Mouse (Mus musculus) frontal cortex, adult 2 months (tissue): ENCODE data around the gene Dync2h1. TPM values are rescaled to one million over a fixed set of nuclear protein-coding genes. Genes with fewer than 3 reads are reported as not detected.
"Not testable (repeated sequence)": the region's sequence is repeated elsewhere in the genome, so short reads cannot be mapped to it uniquely, and the experiment has no call there.

Experiments used
- DNase-seq, 2 experiments: peaks; one replicate each; pipeline ENCODE4 v3.0.0; 2022; ENCODE audit warnings: low spot score in 1 of 2; ENCODE audit errors: extremely low spot score in 1 of 2
- polyA plus RNA-seq: library from polyadenylated mRNA; depleted of rRNA; stranded (reverse); fragments of >200 nt; gene quantifications from 2 replicates; pipeline ENCODE4 v1.2.3, GENCODE M21; 2012; rRNA removed

The Dync2h1 gene
- polyA plus RNA-seq: 6.9 and 7.2 TPM in 2 replicates

GRCm38 (mm10) chr9:7184172-7184896, at the start of gene Dync2h1, which contains the start of gene Dcun1d5:
Dync2h1 (minus strand) TSS chr9:7184446.
Dcun1d5 (plus strand) TSS chr9:7184520.
- peak; percentile 89 to 96 for DNase-seq

- no peak for DNase-seq
Measured at GRCm38 (mm10) chr9:7221460-7221859, 37.2 kb upstream of the Dync2h1 start.

- no peak for DNase-seq
Measured at GRCm38 (mm10) chr9:7221024-7221423, 36.8 kb upstream of the Dync2h1 start.

GRCm38 (mm10) chr9:7216240-7216639, 32.0 kb upstream of the Dync2h1 start:
- peak in 1 of 2 experiments; percentile 58 for DNase-seq

GRCm38 (mm10) chr9:7190694-7191093, 6.4 kb upstream of the Dync2h1 start:
- not testable (repeated sequence) for DNase-seq

GRCm38 (mm10) chr9:7184897-7185291, 648 bp upstream of the Dync2h1 start:
- DNase-seq: peak in 1 of 2 experiments; percentile 30

- peak; percentile 91 to 96 for DNase-seq
Measured at GRCm38 (mm10) chr9:7176618-7177610, 7.3 kb downstream of the Dync2h1 start.

GRCm38 (mm10) chr9:7173756-7174155, 10.5 kb downstream of the Dync2h1 start:
- no peak for DNase-seq

GRCm38 (mm10) chr9:7167339-7167998, 16.8 kb downstream of the Dync2h1 start:
- DNase-seq: no peak

GRCm38 (mm10) chr9:7160688-7161087, 23.6 kb downstream of the Dync2h1 start:
- DNase-seq: no peak

- DNase-seq: no peak
Measured at GRCm38 (mm10) chr9:7159718-7160117, 24.5 kb downstream of the Dync2h1 start.

- no peak for DNase-seq
Measured at GRCm38 (mm10) chr9:7158605-7159004, 25.6 kb downstream of the Dync2h1 start.

- no peak for DNase-seq
Measured at GRCm38 (mm10) chr9:7154391-7154790, 29.9 kb downstream of the Dync2h1 start.

GRCm38 (mm10) chr9:7122863-7123262, 61.4 kb downstream of the Dync2h1 start:
- DNase-seq: no peak

- no peak for DNase-seq
Measured at GRCm38 (mm10) chr9:7110166-7110565, 74.1 kb downstream of the Dync2h1 start.

GRCm38 (mm10) chr9:7101361-7101760, 82.9 kb downstream of the Dync2h1 start:
- no peak for DNase-seq

GRCm38 (mm10) chr9:7074625-7075024, 109.6 kb downstream of the Dync2h1 start:
- no peak for DNase-seq

GRCm38 (mm10) chr9:7070846-7071245, 113.4 kb downstream of the Dync2h1 start:
- no peak for DNase-seq

GRCm38 (mm10) chr9:7050588-7050987, 133.7 kb downstream of the Dync2h1 start:
- peak in 1 of 2 experiments; percentile 35 for DNase-seq

- no peak for DNase-seq
Measured at GRCm38 (mm10) chr9:7042635-7043273, 141.5 kb downstream of the Dync2h1 start.
